Mouse (Mus musculus) retina, embryonic 14.5 days (tissue): ENCODE data around the gene Srp68.

Experiments
- DNase-seq: peaks from one replicate; pipeline ENCODE4 v3.0.0-alpha.2; 2015; ENCODE audit warnings: low spot score

Gene Srp68

DNA sequence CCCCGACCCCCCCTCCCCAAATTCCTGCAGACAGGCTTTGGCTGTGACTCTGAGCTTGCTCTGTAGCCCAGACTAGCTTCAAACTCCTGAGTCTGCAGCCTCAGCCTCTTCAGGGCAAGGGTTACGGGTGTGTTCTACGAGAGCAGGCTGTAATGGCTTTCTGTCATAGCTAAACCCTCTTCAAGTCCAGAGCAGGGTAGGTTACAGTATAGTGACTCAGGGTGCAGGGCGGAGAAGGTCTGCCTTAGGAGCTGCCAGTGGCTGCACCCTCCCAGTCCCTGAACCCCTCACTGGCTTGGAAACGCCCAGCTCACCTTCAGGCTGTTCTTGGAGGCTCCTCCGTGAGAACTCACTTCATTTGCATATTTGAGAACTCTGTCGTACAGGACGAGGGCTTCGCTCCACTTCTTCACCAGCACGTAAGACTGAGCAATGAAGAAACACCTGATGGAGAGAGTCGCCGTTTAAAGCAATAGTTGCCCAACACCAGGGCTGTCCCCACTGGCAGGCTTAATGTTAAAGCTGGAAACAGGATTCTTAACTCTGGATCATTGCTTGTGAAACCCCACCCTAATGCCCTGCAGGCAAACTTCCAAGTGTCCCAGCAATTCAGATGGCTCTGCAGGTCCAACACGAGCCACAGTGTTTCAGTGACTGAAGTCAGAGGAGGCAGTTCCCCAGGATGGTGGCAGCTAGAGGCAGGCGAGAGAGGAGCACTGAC, 26.4 kb downstream of the Srp68 start:
- DNase-seq, result no peak

GRCm38 (mm10) chr11:116245616-116246015, 28.4 kb downstream of the Srp68 start:
- DNase-seq, result no peak

DNA sequence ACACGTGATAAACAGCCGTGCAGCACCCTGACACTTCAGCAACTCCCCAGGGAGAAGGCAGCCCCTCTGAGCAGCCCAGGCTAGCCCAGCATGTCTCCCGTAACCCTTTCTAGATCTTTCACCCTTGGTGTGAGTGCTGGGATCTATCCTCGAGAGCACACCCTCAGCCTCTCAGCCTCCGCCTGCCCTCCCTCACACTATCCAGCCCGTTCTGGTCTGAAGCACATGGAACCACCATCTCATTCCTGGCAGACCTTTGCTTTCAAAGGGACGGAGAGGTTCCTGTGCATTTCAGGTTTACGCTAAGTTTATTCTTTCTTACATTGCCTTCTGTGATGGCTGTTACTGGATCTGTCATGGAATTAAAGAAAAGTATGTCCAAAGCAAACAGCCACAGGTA, 29.4 kb downstream of the Srp68 start:
- no peak for DNase-seq

DNA sequence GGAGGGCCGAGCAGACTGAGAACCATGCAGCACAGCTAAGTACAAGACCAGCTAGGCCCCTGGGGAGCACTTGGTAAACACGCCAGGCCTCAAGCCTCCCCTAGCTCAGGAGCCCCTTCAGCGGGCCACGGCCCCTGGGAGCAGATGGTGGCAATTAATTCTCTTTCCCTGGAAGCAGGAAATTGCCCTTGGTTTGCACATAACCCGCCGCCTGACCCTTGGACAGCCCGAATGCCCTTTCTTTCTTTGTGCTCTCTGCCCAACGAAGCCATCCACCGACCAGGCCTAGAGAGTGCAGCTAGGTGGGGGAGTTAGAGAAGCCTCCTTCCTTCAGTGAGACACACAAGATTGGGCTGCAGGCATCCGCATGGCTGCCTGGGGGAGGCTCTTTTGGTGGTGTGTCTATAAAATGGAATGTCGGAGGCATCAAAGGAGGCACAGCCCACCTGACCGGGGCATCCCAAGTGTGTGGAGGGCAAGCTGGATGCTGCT, 32.2 kb downstream of the Srp68 start:
- peak; percentile 59 for DNase-seq

DNA sequence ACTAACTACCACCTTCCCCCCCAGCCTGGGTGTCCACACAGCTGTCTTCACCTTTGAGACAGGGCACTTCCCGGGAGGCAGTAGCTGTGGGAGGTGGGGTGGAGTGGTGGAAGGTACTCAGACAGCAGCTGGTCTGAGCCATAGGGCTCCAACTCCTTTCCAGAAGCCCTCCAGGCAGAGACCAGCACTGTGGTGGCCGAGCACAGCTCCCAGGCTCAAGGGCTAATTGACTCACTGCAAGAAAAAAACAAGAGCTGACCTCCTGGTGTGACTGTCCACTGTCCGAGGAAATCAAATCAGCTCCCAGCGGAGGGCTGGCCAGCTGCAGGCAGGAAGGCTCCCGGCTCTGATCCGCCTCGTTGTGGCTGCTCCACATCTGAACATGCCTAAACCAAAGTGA, 34.2 kb downstream of the Srp68 start:
- DNase-seq, result peak; percentile 72

- DNase-seq, result no peak
These were observed 36.1 kb downstream of the Srp68 start, which contains the start of gene Evpl for GRCm38 (mm10) chr11:116237742-116238395. Evpl (minus strand) TSS chr11:116238077.

DNA sequence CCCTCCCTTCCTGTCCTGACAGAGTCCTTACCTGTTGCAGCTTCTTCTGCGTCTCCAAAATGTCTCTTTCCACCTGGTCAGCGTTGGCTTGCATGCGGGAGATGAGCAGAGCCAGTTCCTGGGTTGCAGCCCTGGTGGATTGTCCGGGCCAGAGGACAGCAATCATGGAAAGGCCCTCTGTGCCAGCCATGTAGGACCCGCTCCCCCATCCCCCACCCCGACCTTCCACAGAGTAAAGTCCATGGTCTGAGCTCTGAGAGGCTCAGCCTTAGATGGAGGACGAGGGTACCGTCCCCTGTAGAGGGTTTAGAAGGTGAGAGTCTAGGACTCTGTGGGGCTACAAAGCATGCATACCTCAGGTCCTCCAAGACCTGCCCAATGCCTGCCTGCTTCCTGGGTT, 39.1 kb downstream of the Srp68 start:
- DNase-seq, result no peak

- DNase-seq, result no peak
These were observed 41.6 kb downstream of the Srp68 start for GRCm38 (mm10) chr11:116232427-116232826.

- DNase-seq, result no peak
These were observed 45.3 kb downstream of the Srp68 start for GRCm38 (mm10) chr11:116228699-116229098.

DNA sequence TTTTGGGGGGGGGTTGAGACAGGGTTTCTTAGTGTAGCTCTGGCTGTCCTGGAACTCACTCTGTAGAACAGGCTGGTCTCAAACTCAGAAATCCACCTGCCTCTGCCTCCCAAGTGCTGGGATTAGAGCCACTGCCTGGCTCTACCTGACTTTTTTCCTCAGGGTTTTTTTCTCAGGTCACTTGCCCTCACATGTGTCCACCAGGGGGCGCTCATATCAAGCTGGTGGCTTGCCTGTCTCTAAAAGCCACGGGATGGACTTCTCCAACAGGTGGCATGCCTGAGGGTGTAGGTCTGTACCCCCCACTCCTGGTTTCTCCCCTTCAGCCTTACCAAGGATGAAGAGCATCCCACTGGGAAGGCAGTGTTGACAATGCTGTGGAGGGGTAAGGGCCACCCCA, 47.6 kb downstream of the Srp68 start:
- DNase-seq, result peak; percentile 92

DNA sequence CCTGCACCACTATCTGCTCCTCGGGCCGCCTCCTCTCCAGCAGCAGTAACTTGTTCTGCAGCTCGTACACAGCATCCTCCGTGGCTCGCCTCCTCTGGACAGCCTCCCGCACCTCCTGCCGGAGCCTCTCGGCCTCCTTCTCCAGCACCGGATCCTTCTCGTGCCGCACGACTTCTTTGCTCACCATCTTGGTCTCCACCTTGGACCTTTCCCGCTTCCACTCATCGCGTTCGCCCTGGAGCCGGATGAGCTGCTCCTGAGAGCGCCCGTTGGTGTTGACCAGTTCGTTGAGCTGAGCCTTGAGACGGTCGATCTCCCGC, 51.3 kb downstream of the Srp68 start:
- DNase-seq, result no peak

GRCm38 (mm10) chr11:116221931-116222739, 51.9 kb downstream of the Srp68 start:
- DNase-seq, result peak; percentile 47

DNA sequence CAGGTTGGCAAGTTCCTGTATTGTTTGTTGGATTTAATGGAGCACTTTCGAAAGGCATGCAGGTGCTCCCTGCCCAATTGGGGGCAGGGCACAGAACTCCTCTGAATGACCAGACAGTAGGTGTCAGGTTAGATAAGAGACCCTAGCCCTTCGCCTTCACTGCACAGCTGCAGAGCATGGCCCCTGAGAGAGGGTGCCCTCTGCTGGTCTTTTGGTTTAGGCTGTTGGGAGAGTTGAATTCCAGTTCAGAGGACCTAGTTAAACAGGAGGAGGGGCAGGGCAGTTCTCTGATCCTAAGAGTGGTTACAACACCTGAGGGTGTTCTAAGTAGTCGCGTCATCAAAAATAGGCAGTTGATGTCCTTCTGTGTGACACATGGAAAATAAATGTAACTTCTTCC, 54.1 kb downstream of the Srp68 start:
- DNase-seq, result peak; percentile 87

DNA sequence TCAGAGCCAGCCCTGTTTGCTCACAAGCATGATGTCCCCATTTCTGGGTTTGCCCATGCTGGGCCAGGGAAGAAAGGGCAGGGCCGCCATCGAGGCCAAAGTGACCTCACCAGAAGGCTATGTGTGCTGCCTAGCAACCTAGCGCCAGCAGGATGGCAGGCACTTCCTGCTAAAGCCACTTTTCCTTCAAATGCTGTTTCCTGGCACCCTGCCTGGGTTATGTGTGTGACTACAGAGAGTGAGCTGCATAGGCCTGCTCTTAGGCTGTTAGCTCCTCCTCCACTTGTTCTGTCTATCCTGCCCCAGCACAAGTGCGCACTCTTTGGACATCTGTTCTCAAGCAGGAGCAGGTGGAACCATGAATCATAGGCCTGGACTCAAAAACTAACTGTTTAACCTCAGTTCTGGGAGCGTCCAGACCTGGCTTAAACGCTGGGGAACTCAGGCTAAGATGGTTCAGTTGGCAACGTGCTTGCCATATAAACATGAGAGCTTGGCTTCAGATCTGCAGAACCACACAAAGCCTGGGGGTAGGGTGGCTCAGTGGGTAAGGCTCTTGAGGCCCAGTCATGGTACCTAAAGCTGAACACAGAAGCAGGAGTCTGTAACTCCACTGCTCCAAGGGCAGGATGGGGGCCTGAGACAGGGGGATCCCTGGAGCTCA, 55.1 kb downstream of the Srp68 start:
- DNase-seq, result peak; percentile 32

GRCm38 (mm10) chr11:116218263-116218662, 55.8 kb downstream of the Srp68 start:
- DNase-seq, result no peak

DNA sequence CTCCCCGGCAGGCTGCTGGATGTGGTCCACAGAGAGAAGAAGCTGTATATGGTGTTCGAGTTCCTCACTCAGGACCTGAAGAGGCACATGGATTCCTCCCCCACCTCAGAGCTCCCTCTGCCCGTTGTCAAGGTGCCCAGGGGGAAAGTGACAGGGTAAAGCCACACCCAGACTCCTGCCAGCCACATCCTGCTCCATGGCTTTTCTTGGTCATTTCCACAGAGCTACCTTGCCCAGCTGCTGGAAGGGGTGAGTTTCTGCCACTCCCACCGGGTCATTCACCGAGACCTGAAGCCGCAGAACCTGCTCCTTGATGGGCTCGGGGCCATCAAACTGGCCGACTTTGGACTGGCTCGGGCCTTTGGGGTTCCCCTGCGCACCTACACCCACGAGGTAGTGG, 57.5 kb downstream of the Srp68 start:
- DNase-seq, result no peak

- DNase-seq, result no peak
These were observed 58.0 kb downstream of the Srp68 start for GRCm38 (mm10) chr11:116215991-116216390.

DNA sequence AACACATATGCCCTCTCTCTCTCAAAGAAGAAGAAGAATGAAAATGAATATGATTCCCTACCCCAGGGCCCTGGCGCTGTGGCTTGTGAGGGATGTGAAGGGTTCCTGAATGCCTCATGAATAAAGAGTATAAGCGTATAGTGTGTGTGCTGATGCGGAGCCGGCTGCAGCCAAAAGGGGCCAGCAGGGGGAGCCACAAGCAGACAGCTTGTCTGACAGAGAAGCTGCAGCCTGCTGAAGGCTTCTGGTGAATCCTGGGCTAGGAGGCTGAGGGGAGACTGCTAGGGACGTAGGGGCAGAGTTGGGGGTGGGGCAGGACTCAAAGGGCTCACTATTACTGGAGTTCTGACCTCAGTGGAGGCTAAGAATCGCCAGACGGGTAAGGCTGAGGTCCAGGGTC, 58.8 kb downstream of the Srp68 start:
- DNase-seq, result peak; percentile 34

- DNase-seq, result no peak
These were observed 60.0 kb downstream of the Srp68 start for GRCm38 (mm10) chr11:116213877-116214510.

DNA sequence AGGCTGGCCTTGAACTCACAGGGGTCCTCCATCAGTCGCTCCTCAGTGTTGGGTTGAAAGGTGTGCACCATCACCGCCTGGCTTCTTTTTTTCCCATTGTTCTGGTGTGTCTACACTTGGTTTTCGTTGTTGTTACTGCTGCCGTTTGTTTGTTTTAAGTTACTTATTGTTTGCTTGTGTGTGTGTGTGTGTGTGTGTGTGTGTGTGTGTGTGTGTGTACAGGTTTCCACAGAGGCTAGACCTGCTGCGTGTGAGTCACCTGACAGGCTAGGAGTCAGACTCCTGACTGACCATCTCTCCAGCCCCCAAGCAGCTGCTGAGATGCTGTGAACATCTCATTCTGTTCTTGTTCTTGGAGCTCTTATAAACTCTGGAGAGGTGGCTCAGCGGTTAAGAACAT, 61.2 kb downstream of the Srp68 start:
- no peak for DNase-seq

DNA sequence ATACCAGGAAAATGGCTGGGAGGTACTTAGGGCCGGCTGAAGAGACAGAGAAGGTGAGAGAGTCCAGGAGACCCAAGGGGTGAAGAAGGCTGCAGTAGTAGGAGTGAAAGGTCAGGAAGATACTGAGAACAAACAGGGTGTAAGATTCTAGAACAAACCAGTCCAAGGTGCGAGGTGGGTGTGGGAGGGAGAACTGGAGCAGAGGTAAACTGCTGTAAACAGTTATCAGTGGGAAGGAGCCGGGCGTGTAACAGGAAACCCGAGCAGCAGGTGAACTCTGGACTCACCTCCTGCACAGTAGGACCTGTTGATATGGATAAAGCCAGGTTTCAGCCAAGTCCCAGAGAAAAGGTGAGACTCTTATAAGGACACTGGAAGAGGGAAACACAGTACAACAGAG, 63.3 kb downstream of the Srp68 start:
- DNase-seq, result no peak

GRCm38 (mm10) chr11:116209257-116209656, 64.8 kb downstream of the Srp68 start:
- no peak for DNase-seq
